Mouse (Mus musculus) cortical plate, adult 2 months (tissue): ENCODE data around the gene Vps13d. TPM values are rescaled to one million over a fixed set of nuclear protein-coding genes. Genes with fewer than 3 reads are reported as not detected.

Experiments used
- H3K27ac ChIP-seq: fragments of 200-500 bp; 2 replicates; pipeline ENCODE4 v1.5.1; 2012; ENCODE audit warnings: low read length, control low read depth, inconsistent platforms; ENCODE audit not compliant: insufficient read depth
- H3K4me1 ChIP-seq: fragments of 200-500 bp; 2 replicates; pipeline ENCODE4 v1.6.1; 2011; ENCODE audit warnings: low read length; ENCODE audit not compliant: control insufficient read depth, insufficient read depth
- H3K4me3 ChIP-seq: fragments of 200-500 bp; 2 replicates; pipeline ENCODE4 v1.5.1; 2011; ENCODE audit warnings: mild to moderate bottlenecking, low read length, control low read depth; ENCODE audit not compliant: insufficient read depth
- CTCF ChIP-seq: fragments of 200-500 bp; IDR thresholded peaks from 2 replicates; pipeline ENCODE4 v1.5.1; 2011; ENCODE audit warnings: mild to moderate bottlenecking, control low read depth, low read length; ENCODE audit not compliant: insufficient read depth; ENCODE audit errors: extremely low read depth
- POLR2A ChIP-seq: fragments of 200-500 bp; IDR thresholded peaks from 2 replicates; pipeline ENCODE4 v1.6.1; 2011; ENCODE audit warnings: mild to moderate bottlenecking, low read length, control low read depth; ENCODE audit not compliant: insufficient read depth; ENCODE audit errors: extremely low read depth
- polyA plus RNA-seq: library from polyadenylated mRNA; depleted of rRNA; stranded (reverse); fragments of >200 nt; gene quantifications from 2 replicates; pipeline ENCODE4 v1.2.3, GENCODE M21; 2012

Vps13d gene
- polyA plus RNA-seq, 1 experiment = 50.2 TPM

DNA sequence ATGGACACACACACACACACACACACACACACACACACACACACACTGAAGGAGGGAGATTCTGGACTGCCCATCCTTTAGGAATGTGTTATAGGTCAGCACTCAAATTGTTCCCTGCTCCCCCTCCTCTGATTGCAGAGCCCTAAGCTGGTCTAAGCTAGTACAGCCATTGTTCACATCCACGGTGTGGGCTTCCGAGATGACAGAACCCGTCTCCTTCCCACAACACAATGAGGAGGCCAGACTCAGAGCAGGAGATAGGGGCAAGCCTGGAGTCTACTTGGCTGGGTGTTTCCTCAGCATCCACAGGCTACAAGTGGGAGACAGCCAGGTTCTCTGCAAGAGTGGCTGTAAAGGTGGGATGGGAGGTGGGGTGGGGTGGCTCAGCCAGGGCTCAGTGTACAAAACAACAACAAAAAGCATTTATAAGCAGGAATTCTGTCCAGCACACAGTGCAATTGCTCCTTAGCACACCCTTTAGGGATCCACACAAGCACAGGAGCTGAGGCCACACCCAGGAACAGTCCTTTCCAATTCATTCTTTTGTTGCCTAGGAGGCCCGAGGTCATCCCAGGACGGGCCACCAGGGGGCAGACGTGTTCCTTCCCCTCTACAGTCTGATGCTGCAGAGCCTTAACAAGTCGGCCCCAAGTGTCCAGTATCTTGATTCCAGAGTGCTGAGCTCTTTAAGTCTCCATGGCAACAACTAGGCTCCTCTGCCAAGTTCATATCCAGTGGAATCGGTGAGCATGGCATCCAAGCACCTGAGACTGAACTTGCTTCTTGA is 19.4 kb upstream of the Vps13d start:
- Histone ChIP-seq H3K27ac (no peak overlapping the region), H3K4me1 (no peaks in the 10 kb centered on the region), H3K4me3 (no peak overlapping the region)
- TF ChIP-seq CTCF (peak; percentile 78), POLR2A (no peak)

DNA sequence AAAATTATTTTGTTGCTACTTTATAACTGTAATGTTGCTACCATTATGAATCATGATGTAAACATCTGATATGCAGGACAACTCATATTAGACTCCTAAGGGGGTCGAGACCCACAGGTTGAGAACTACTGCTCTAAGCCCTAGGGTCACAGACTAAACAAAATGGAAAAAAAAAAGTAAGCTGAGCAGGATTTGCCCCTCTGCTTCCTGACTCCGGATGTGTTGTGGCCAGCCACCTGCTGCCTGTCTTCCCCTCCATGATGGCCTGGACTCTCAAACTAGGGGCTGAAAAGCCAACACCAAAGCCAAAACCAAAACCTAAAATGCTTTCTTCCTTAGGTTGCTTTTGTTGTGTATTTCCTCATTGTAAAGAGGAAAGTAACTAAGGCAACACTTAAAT is 16.3 kb upstream of the Vps13d start:
- Histone ChIP-seq H3K4me3 (no peak overlapping the region), H3K27ac (no peak overlapping the region), H3K4me1 (no peaks in the 10 kb centered on the region)
- no peak for TF ChIP-seq POLR2A
- TF ChIP-seq CTCF = no peak

- H3K27ac ChIP-seq = no peak overlapping the region
- H3K4me3 ChIP-seq = no peak overlapping the region
- TF ChIP-seq POLR2A = no peak
- no peak for TF ChIP-seq CTCF
- H3K4me1 ChIP-seq = no peaks in the 10 kb centered on the region
Observed at GRCm38 (mm10) chr4:145210564-145210963, 15.8 kb upstream of the Vps13d start.

GRCm38 (mm10) chr4:145209690-145210088 is 14.9 kb upstream of the Vps13d start:
- no peaks in the 10 kb centered on the region for H3K4me1 ChIP-seq
- TF ChIP-seq CTCF (no peak), POLR2A (no peak)
- H3K27ac ChIP-seq = no peak overlapping the region
- no peak overlapping the region for H3K4me3 ChIP-seq

GRCm38 (mm10) chr4:145209076-145209689 is 14.4 kb upstream of the Vps13d start:
- TF ChIP-seq CTCF (no peak), POLR2A (no peak)
- H3K4me1 ChIP-seq = no peaks in the 10 kb centered on the region
- no peak overlapping the region for H3K27ac ChIP-seq
- H3K4me3 ChIP-seq = no peak overlapping the region

GRCm38 (mm10) chr4:145207718-145208371 is 13.0 kb upstream of the Vps13d start:
- Histone ChIP-seq H3K27ac (no peak overlapping the region), H3K4me3 (no peak overlapping the region), H3K4me1 (no peaks in the 10 kb centered on the region)
- TF ChIP-seq POLR2A (no peak), CTCF (no peak)

DNA sequence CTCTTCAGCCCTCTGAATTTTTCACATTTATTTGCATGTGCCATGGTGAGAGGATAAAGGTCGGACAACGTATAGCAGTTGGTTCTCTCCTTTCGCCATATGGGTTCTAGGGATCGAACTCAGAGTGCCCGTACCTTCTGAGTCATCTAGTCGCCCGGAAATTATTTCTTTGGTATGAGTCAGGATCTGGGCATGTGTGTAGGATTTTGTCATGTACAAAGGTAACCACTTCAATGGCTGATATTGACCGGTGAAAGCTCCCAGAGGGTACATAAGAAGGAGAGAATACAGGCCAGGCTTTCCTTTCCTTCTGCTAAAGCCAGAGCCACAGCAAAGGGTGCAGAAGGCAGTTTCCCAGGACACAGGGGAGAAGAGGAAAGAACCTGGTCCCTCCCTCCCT is 10.0 kb upstream of the Vps13d start:
- H3K27ac ChIP-seq = no peak overlapping the region
- no peak overlapping the region for H3K4me3 ChIP-seq
- no peak for TF ChIP-seq CTCF
- TF ChIP-seq POLR2A = no peak
- H3K4me1 ChIP-seq = no peaks in the 10 kb centered on the region; the same call in 1 of the 2 replicates

DNA sequence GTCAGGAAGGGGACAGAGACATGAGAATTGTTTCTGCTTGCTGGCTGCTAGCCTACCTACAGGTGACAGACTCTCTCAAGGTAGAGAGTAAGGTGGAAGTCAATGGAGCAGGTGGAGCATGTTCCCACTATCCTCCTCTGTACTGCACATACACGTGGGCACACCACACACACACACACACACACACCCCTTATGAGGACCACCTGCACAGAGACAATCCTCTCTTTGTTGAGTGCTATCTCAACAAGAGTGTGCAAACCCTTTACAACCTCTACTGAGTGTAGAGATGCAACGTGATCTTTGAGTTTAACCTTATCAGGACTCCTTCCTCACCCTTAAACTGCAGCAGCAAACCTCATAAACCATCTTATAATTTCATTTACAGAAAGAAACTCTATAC is 8.5 kb upstream of the Vps13d start:
- Histone ChIP-seq H3K4me1 (no peaks in the 10 kb centered on the region; the same call in 1 of the 2 replicates), H3K4me3 (no peak overlapping the region), H3K27ac (no peak overlapping the region)
- TF ChIP-seq CTCF (no peak), POLR2A (no peak)

GRCm38 (mm10) chr4:145201424-145201823 is 6.6 kb upstream of the Vps13d start:
- Histone ChIP-seq H3K4me1 (no peaks in the 10 kb centered on the region; the same call in 1 of the 2 replicates), H3K4me3 (no peak overlapping the region), H3K27ac (no peak overlapping the region)
- no peak for TF ChIP-seq POLR2A
- TF ChIP-seq CTCF = no peak

- no peaks in the 10 kb centered on the region; the same call in 1 of the 2 replicates for H3K4me1 ChIP-seq
- no peak overlapping the region for H3K27ac ChIP-seq
- H3K4me3 ChIP-seq = no peak overlapping the region
- TF ChIP-seq CTCF = no peak
- no peak for TF ChIP-seq POLR2A
Observed at GRCm38 (mm10) chr4:145199982-145200699, 5.3 kb upstream of the Vps13d start.
